Mouse (Mus musculus) embryonic facial prominence, embryonic 13.5 days (tissue): Measurements from ENCODE around the gene 2200002D01Rik. TPM values are rescaled to one million over a fixed set of nuclear protein-coding genes. Genes with fewer than 3 reads are reported as not detected.

Experiments
- ATAC-seq: fragments of 200-750 bp; cut with Nextera tagmentation; 2 replicates; pipeline ENCODE4 v1.8.0; 2017; ENCODE audit warnings: low read depth; ENCODE audit not compliant: insufficient number of reproducible peaks, insufficient read depth, low FRiP score, low TSS enrichment
- H3K27ac ChIP-seq: fragments of 300-500 bp; sonication (generic); 2 replicates; pipeline ENCODE4 v1.5.1; 2015; ENCODE audit warnings: moderate library complexity, mild to moderate bottlenecking, inconsistent platforms
- H3K27me3 ChIP-seq: fragments of 300-500 bp; sonication (generic); 2 replicates; pipeline ENCODE4 v1.6.1; 2015; ENCODE audit warnings: mild to moderate bottlenecking, inconsistent platforms
- H3K36me3 ChIP-seq: fragments of 300-500 bp; sonication (generic); 2 replicates; pipeline ENCODE4 v1.6.1; 2015; ENCODE audit warnings: mild to moderate bottlenecking, inconsistent platforms
- H3K4me1 ChIP-seq: fragments of 300-500 bp; sonication (generic); 2 replicates; pipeline ENCODE4 v1.6.1; 2015; ENCODE audit warnings: inconsistent platforms
- H3K4me2 ChIP-seq: fragments of 300-500 bp; sonication (generic); 2 replicates; pipeline ENCODE4 v1.6.1; 2015; ENCODE audit warnings: moderate library complexity, mild to moderate bottlenecking, inconsistent platforms
- H3K4me3 ChIP-seq: fragments of 300-500 bp; sonication (generic); 2 replicates; pipeline ENCODE4 v1.5.1; 2015; ENCODE audit warnings: mild to moderate bottlenecking, inconsistent platforms
- H3K9ac ChIP-seq: fragments of 300-500 bp; sonication (generic); 2 replicates; pipeline ENCODE4 v1.6.1; 2015; ENCODE audit warnings: mild to moderate bottlenecking, inconsistent platforms
- H3K9me3 ChIP-seq: fragments of 300-500 bp; sonication (generic); 2 replicates; pipeline ENCODE4 v1.6.1; 2016; ENCODE audit warnings: inconsistent platforms
- WGBS: fragments of 180-500 bp; shearing (Covaris S2); methylation state at CpG from one replicate; pipeline ENCODE4 v1.1.7; 2015; ENCODE audit warnings: mixed read lengths; 5-methylcytosine and 5-hydroxymethylcytosine counted together
- polyA plus RNA-seq: library from polyadenylated mRNA; unstranded; fragments of >200 nt; fragmentation: Nextera tagmentation; extraction: Ambion mirVana; gene quantifications from 2 replicates; pipeline ENCODE4 v1.2.1, GENCODE M21; 2015

2200002D01Rik gene
- polyA plus RNA-seq, 1 experiment from 2014 or later, result 2.2 TPM

GRCm38 (mm10) chr7:29288942-29289638 is 40.8 kb upstream of the 2200002D01Rik start, which contains the start of gene Ppp1r14a:
Ppp1r14a (plus strand) TSS chr7:29289308.
- H3K36me3 ChIP-seq, result no peaks in the 10 kb centered on the region
- H3K4me3 ChIP-seq, result peak within 1 kb of the TSS; percentile 58
- H3K4me1 ChIP-seq, result peaks cover 50% of the 10 kb centered on the region
- peaks cover 7% of the 10 kb centered on the region for H3K27me3 ChIP-seq
- H3K9ac ChIP-seq, result peak within 1 kb of the TSS; percentile 71
- H3K27ac ChIP-seq, result no peak within 1 kb of the TSS
- under 1% methylated on average over 59 of the region's 59 CpGs for WGBS
- no peaks in the 10 kb centered on the region for H3K9me3 ChIP-seq
- peak; percentile 10; the same call in 1 of the 2 replicates for ATAC-seq
- peak within 1 kb of the TSS; percentile 85 for H3K4me2 ChIP-seq

- H3K27me3 ChIP-seq, result peaks cover 13% of the 10 kb centered on the region
- peaks cover 41% of the 10 kb centered on the region for H3K4me1 ChIP-seq
- H3K9ac ChIP-seq, result no peak overlapping the region
- H3K9me3 ChIP-seq, result no peaks in the 10 kb centered on the region
- H3K27ac ChIP-seq, result no peak overlapping the region
- H3K4me2 ChIP-seq, result no peak overlapping the region
- no peak for ATAC-seq
- H3K36me3 ChIP-seq, result no peaks in the 10 kb centered on the region
- WGBS, result 79% methylated on average over 2 of the region's 2 CpGs
- H3K4me3 ChIP-seq, result no peak overlapping the region
Observed at GRCm38 (mm10) chr7:29288079-29288478, 39.8 kb upstream of the 2200002D01Rik start.

GRCm38 (mm10) chr7:29287481-29287880 is 39.2 kb upstream of the 2200002D01Rik start:
- Histone ChIP-seq H3K9me3 (no peaks in the 10 kb centered on the region), H3K9ac (no peak overlapping the region), H3K4me3 (no peak overlapping the region), H3K27me3 (peaks cover 17% of the 10 kb centered on the region), H3K36me3 (no peaks in the 10 kb centered on the region), H3K4me1 (peaks cover 37% of the 10 kb centered on the region), H3K27ac (no peak overlapping the region), H3K4me2 (no peak overlapping the region)
- ATAC-seq, result no peak
- 86% methylated on average over 7 of the region's 7 CpGs for WGBS

GRCm38 (mm10) chr7:29284523-29284922 is 36.3 kb upstream of the 2200002D01Rik start:
- ATAC-seq, result no peak
- no peak overlapping the region for H3K9ac ChIP-seq
- H3K27me3 ChIP-seq, result peaks cover 47% of the 10 kb centered on the region

GRCm38 (mm10) chr7:29283876-29284275 is 35.6 kb upstream of the 2200002D01Rik start:
- no peak overlapping the region for H3K4me3 ChIP-seq
- no peak overlapping the region for H3K9ac ChIP-seq
- H3K36me3 ChIP-seq, result no peaks in the 10 kb centered on the region
- no peaks in the 10 kb centered on the region for H3K9me3 ChIP-seq
- ATAC-seq, result no peak
- H3K4me1 ChIP-seq, result peaks cover 18% of the 10 kb centered on the region
- no peak overlapping the region for H3K27ac ChIP-seq
- H3K27me3 ChIP-seq, result peaks cover 51% of the 10 kb centered on the region
- WGBS, result 83% methylated on average over 4 of the region's 4 CpGs
- no peak overlapping the region for H3K4me2 ChIP-seq

More at GRCm38 (mm10) chr7:29284523-29284922, 36.3 kb upstream of the 2200002D01Rik start:
- Histone ChIP-seq H3K4me1 (peaks cover 23% of the 10 kb centered on the region), H3K36me3 (no peaks in the 10 kb centered on the region), H3K27ac (no peak overlapping the region), H3K4me2 (no peak overlapping the region), H3K4me3 (no peak overlapping the region), H3K9me3 (no peaks in the 10 kb centered on the region)
- WGBS, result 85% methylated on average over 6 of the region's 6 CpGs

GRCm38 (mm10) chr7:29282074-29282554 is 33.8 kb upstream of the 2200002D01Rik start:
- Histone ChIP-seq H3K36me3 (no peaks in the 10 kb centered on the region), H3K4me2 (peak overlapping the region; percentile 97), H3K9me3 (no peaks in the 10 kb centered on the region), H3K27me3 (peaks cover 51% of the 10 kb centered on the region), H3K4me1 (peaks cover 14% of the 10 kb centered on the region), H3K4me3 (peak overlapping the region; percentile 61), H3K9ac (peak overlapping the region; percentile 70), H3K27ac (no peak overlapping the region)
- 0 out of 2 replicates have a peak, but pooled peaks have one; percentile 5 for ATAC-seq
- 11% methylated on average over 21 of the region's 21 CpGs for WGBS

GRCm38 (mm10) chr7:29281201-29282073 is 33.2 kb upstream of the 2200002D01Rik start, which contains the start of gene Spint2:
Spint2 (minus strand) TSS chr7:29281912.
- no peaks in the 10 kb centered on the region for H3K36me3 ChIP-seq
- no peaks in the 10 kb centered on the region for H3K9me3 ChIP-seq
- peak within 1 kb of the TSS; percentile 61 for H3K4me3 ChIP-seq
- peak within 1 kb of the TSS; percentile 97 for H3K4me2 ChIP-seq
- peak within 1 kb of the TSS; percentile 66; the same call in 1 of the 2 replicates for H3K27ac ChIP-seq
- peaks cover 51% of the 10 kb centered on the region for H3K27me3 ChIP-seq
- peak; percentile 59 for ATAC-seq
- under 1% methylated on average over 79 of the region's 80 CpGs for WGBS
- peak within 1 kb of the TSS; percentile 70 for H3K9ac ChIP-seq
- H3K4me1 ChIP-seq, result peaks cover 20% of the 10 kb centered on the region

GRCm38 (mm10) chr7:29280801-29281200 is 32.5 kb upstream of the 2200002D01Rik start:
- no peaks in the 10 kb centered on the region for H3K36me3 ChIP-seq
- H3K27ac ChIP-seq, result no peak overlapping the region
- peak overlapping the region; percentile 61 for H3K4me3 ChIP-seq
- peaks cover 21% of the 10 kb centered on the region for H3K4me1 ChIP-seq
- WGBS, result 9% methylated on average over 13 of the region's 13 CpGs
- H3K9me3 ChIP-seq, result no peaks in the 10 kb centered on the region
- H3K4me2 ChIP-seq, result peak overlapping the region; percentile 97
- peak overlapping the region; percentile 70 for H3K9ac ChIP-seq
- no peak for ATAC-seq
- H3K27me3 ChIP-seq, result peaks cover 51% of the 10 kb centered on the region

- Histone ChIP-seq H3K27ac (no peak overlapping the region), H3K27me3 (peaks cover 47% of the 10 kb centered on the region), H3K9me3 (no peaks in the 10 kb centered on the region), H3K9ac (no peak overlapping the region), H3K4me3 (peak overlapping the region; percentile 61), H3K36me3 (no peaks in the 10 kb centered on the region), H3K4me1 (peaks cover 21% of the 10 kb centered on the region), H3K4me2 (peak overlapping the region; percentile 97)
- WGBS, result 72% methylated on average over 8 of the region's 8 CpGs
- ATAC-seq, result no peak
Observed at GRCm38 (mm10) chr7:29279924-29280323, 31.7 kb upstream of the 2200002D01Rik start.

- H3K9ac ChIP-seq, result no peak overlapping the region
- no peak for ATAC-seq
- peaks cover 21% of the 10 kb centered on the region for H3K4me1 ChIP-seq
- no peaks in the 10 kb centered on the region for H3K36me3 ChIP-seq
- H3K27ac ChIP-seq, result no peak overlapping the region
- H3K4me2 ChIP-seq, result no peak overlapping the region
- H3K9me3 ChIP-seq, result no peaks in the 10 kb centered on the region
- no peak overlapping the region for H3K4me3 ChIP-seq
- H3K27me3 ChIP-seq, result peaks cover 46% of the 10 kb centered on the region
Observed at GRCm38 (mm10) chr7:29279261-29279660, 31.0 kb upstream of the 2200002D01Rik start.

GRCm38 (mm10) chr7:29277510-29277909 is 29.2 kb upstream of the 2200002D01Rik start:
- H3K36me3 ChIP-seq, result no peaks in the 10 kb centered on the region
- no peaks in the 10 kb centered on the region for H3K9me3 ChIP-seq
- no peak for ATAC-seq
- H3K4me2 ChIP-seq, result no peak overlapping the region
- peaks cover 21% of the 10 kb centered on the region for H3K4me1 ChIP-seq
- H3K9ac ChIP-seq, result no peak overlapping the region
- WGBS, result 74% methylated on average over 4 of the region's 4 CpGs
- no peak overlapping the region for H3K27ac ChIP-seq
- H3K27me3 ChIP-seq, result peaks cover 34% of the 10 kb centered on the region
- no peak overlapping the region for H3K4me3 ChIP-seq
